In genomic region chr2:50690120-50691103, GRCm38 (mm10) we compare ENCODE assay signal across 9 mouse cellular contexts.
A peak's percentile ranks its signal among the peaks of the same experiment; 100 is the strongest.
DNase-seq lines count a peak whose midpoint lies in the region; ATAC-seq and TF ChIP-seq lines count a peak whose summit lies in the region.
"Had no signal": no experiment of that assay in that cellular context is flagged by ENCODE, and none has a peak within 500 bp of the region (broad histone marks: within the 10 kb centered on the region; RNA-seq: fewer than 3 reads in every experiment).

No protein-coding gene starts in this region.

- ATAC-seq in kidney, postnatal 0 days (replicated peaks; ENCODE audit: low FRiP score, low read depth): no peak

- H3K36me3 ChIP-seq in kidney, postnatal 0 days (ENCODE audit: insufficient read depth, low read length): no peaks in the 10 kb centered on the region
- H3K36me3 ChIP-seq: G1E had no signal

- H3K4me3 ChIP-seq in kidney, postnatal 0 days (replicated peaks; ENCODE audit: low read depth, low read length): no peak overlapping the region

- peak; percentile 27 for DNase-seq in kidney, postnatal 0 days (ENCODE audit: low spot score)
- DNase-seq in kidney, postnatal 4 days: no peak
- peak; percentile 41 for DNase-seq in MEL-GATA-1-ER (ENCODE audit: extremely low read depth, low read depth)
- peak; percentile 77 for DNase-seq in fibroblast of lung, adult 2 months (ENCODE audit: low read depth)
- DNase-seq in lung, postnatal 25 days (ENCODE audit: low spot score): peak; percentile 57
- DNase-seq in right cerebral cortex, postnatal 10 days (ENCODE audit: low spot score in 2 of 2): no peak
- no peak for DNase-seq in urinary bladder, postnatal 10 days (ENCODE audit: low spot score)
- no peak for DNase-seq in neural tube, embryonic 10.5 days (ENCODE audit: extremely low spot score, low spot score)

- no peak overlapping the region for H3K9ac ChIP-seq in kidney, postnatal 0 days (ENCODE audit: low read depth, low read length)

- 73% methylated on average over 11 of the region's 11 CpGs for WGBS in kidney, postnatal 0 days

- no peak overlapping the region for H3K4me2 ChIP-seq in kidney, postnatal 0 days (ENCODE audit: low read length)

- no peak for TF ChIP-seq CTCF in kidney, postnatal 0 days (IDR thresholded peaks at IDR 0.05; ENCODE audit: low read depth)

- no peaks in the 10 kb centered on the region for H3K9me3 ChIP-seq in kidney, postnatal 0 days (replicated peaks; ENCODE audit: low read length)

- no peak overlapping the region for H3K27ac ChIP-seq in kidney, postnatal 0 days

- no peaks in the 10 kb centered on the region for H3K27me3 ChIP-seq in kidney, postnatal 0 days (ENCODE audit: insufficient read depth, low read length)

- H3K4me1 ChIP-seq in kidney, postnatal 0 days (replicated peaks; ENCODE audit: insufficient read depth, low read length): no peaks in the 10 kb centered on the region

Comparison
In these comparisons a context has a peak if more than half of its experiments do, and no peak if none do; other contexts are left out.
1. DNase-seq: peak in kidney, postnatal 0 days (single experiment), MEL-GATA-1-ER (single experiment), fibroblast of lung, adult 2 months (single experiment) and lung, postnatal 25 days (single experiment); none in kidney, postnatal 4 days (0 of 2), right cerebral cortex, postnatal 10 days (0 of 2), urinary bladder, postnatal 10 days (single experiment) and neural tube, embryonic 10.5 days (single experiment).